Mouse (Mus musculus) cerebellum, adult 2 months (tissue): Measurements from ENCODE around the gene Otx2.

Experiments
- CTCF ChIP-seq: fragments of 200-500 bp; IDR thresholded peaks from 2 replicates; pipeline ENCODE4 v1.5.1; 2011; ENCODE audit warnings: low read depth, mild to moderate bottlenecking, control low read depth, low read length, moderate library complexity, borderline replicate concordance; ENCODE audit not compliant: insufficient read depth
- POLR2A ChIP-seq: fragments of 200-500 bp; IDR thresholded peaks from 2 replicates; pipeline ENCODE4 v1.6.1; 2011; ENCODE audit warnings: low read length, control low read depth, borderline replicate concordance; ENCODE audit not compliant: insufficient read depth

DNA sequence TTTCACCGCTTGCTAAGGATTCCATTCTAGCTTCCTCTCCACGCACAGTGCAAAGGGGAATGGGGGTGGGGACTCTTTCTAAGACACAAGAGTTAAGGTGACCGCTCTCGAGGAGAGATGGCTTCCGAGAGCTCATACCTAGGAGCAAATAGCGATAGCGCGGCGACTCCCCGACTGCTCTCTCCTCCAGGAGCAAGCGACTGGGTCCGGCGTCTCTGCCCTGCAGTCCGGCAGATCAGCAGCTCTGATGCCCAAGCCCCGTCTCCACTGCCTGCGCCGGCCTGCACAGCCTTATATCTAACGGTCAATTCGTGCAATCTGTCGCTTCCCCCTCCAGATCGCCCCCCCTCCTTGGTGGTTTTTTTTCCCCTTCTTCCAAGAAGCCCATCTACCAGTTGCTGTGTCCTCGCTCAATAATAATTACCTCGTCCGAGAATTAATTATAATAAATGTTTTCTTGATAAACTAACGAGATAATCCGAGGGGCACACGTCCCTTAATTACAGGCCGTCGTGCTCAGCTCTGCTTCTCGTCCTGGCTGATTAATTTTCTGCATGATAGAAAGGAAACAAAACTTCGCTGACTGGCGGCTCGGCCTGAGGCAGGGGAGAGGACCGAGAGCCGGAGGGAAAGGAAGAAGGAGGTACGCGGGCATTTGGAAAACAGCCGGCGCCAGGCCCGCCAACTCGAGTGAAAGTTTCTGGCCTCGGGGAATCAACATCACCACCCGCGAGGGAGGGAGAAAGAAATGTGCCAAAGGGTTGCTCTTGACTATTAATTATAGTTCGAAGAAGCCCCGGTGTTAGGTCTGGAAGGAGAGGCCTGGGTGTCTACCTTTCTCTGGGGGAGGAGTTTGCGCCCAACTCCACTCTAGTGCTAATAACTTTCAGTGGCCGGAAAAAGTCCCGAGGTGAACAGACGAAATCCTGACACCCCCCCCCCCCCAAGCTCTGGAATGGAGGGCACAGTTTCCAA, 8.5 kb downstream of the Otx2 start:
- TF ChIP-seq CTCF (no peak), POLR2A (no peak)
